Mouse (Mus musculus) thymus, adult 2 months (tissue): ENCODE results near the gene Ajuba.

Experiments used
- CTCF ChIP-seq: fragments of 200-500 bp; IDR thresholded peaks from 2 replicates; pipeline ENCODE4 v1.5.1; 2012; ENCODE audit warnings: mild to moderate bottlenecking, control low read depth, low read length, moderate library complexity, borderline replicate concordance; ENCODE audit not compliant: control insufficient read depth, poor library complexity, insufficient read depth; ENCODE audit errors: extremely low read depth
- POLR2A ChIP-seq: fragments of 200-500 bp; IDR thresholded peaks from 2 replicates; pipeline ENCODE4 v1.6.1; 2012; ENCODE audit warnings: mild to moderate bottlenecking, low read length, control low read depth, moderate library complexity; ENCODE audit not compliant: control insufficient read depth, poor library complexity, insufficient read depth; ENCODE audit errors: extremely low read depth

GRCm38 (mm10) chr14:54575631-54576030 lies 1.7 kb downstream of the Ajuba start:
- no peak for TF ChIP-seq CTCF
- TF ChIP-seq POLR2A, result no peak
